Mouse (Mus musculus) embryonic facial prominence, embryonic 10.5 days (tissue): ENCODE results near the gene Prdm2. TPM values are rescaled to one million over a fixed set of nuclear protein-coding genes. Genes with fewer than 3 reads are reported as not detected.

Source experiments
- DNase-seq: peaks from one replicate; pipeline ENCODE4 v3.0.0-alpha.2; 2017; ENCODE audit warnings: low spot score
- H3K27ac ChIP-seq: fragments of 300-500 bp; sonication (generic); replicated peaks from 2 replicates; pipeline ENCODE4 v1.5.1; 2016; ENCODE audit warnings: mild to moderate bottlenecking
- H3K27me3 ChIP-seq: fragments of 300-500 bp; sonication (generic); replicated peaks from 2 replicates; pipeline ENCODE4 v1.6.1; 2016; ENCODE audit warnings: low read depth, mild to moderate bottlenecking; ENCODE audit not compliant: poor library complexity, severe bottlenecking
- H3K36me3 ChIP-seq: fragments of 300-500 bp; sonication (generic); replicated peaks from 2 replicates; pipeline ENCODE4 v1.6.1; 2016; ENCODE audit warnings: mild to moderate bottlenecking, moderate library complexity
- H3K4me1 ChIP-seq: fragments of 300-500 bp; sonication (generic); 2 replicates; pipeline ENCODE4 v1.6.1; 2016
- H3K4me3 ChIP-seq: fragments of 300-500 bp; sonication (generic); 2 replicates; pipeline ENCODE4 v1.5.1; 2016; ENCODE audit warnings: mild to moderate bottlenecking, moderate library complexity
- H3K9me3 ChIP-seq: fragments of 300-500 bp; sonication (generic); 2 replicates; pipeline ENCODE4 v1.6.1; 2016; ENCODE audit warnings: mild to moderate bottlenecking
- WGBS: fragments of 180-500 bp; shearing (Covaris S2); methylation state at CpG from one replicate; pipeline ENCODE4 v1.1.7; 2016; 5-methylcytosine and 5-hydroxymethylcytosine counted together
- polyA plus RNA-seq: library from polyadenylated mRNA; unstranded; fragments of >200 nt; fragmentation: Nextera tagmentation; extraction: Ambion mirVana; gene quantifications from 2 replicates; pipeline ENCODE4 v1.2.1, GENCODE M21; 2016

Prdm2 gene
- polyA plus RNA-seq, 1 experiment from 2014 or later, result 17.4 TPM

DNA sequence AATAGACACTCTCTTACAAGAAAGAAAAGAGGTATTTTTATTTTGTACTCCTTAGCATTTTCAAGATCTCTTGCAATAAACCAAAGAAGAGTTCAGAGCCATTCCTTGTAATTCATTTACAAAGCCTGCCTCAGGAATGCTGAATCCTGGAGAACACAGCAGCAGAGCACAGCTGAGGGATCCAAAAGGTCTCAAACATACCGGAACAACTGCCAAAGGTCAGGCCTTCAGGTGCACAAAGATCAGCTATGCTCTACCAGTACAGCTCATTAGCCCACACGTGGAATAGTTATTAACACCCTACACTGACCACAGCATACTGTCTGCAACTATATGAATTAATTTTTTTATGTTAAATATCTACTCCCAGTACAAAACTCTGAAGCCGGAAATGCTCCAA, 44.7 kb downstream of the Prdm2 start:
- Histone ChIP-seq H3K27ac (no peak overlapping the region), H3K27me3 (no peaks in the 10 kb centered on the region), H3K4me3 (no peak overlapping the region), H3K4me1 (no peaks in the 10 kb centered on the region), H3K9me3 (no peaks in the 10 kb centered on the region), H3K36me3 (peaks cover 57% of the 10 kb centered on the region)
- WGBS, result 90% methylated on average over 3 of the region's 3 CpGs
- no peak for DNase-seq

DNA sequence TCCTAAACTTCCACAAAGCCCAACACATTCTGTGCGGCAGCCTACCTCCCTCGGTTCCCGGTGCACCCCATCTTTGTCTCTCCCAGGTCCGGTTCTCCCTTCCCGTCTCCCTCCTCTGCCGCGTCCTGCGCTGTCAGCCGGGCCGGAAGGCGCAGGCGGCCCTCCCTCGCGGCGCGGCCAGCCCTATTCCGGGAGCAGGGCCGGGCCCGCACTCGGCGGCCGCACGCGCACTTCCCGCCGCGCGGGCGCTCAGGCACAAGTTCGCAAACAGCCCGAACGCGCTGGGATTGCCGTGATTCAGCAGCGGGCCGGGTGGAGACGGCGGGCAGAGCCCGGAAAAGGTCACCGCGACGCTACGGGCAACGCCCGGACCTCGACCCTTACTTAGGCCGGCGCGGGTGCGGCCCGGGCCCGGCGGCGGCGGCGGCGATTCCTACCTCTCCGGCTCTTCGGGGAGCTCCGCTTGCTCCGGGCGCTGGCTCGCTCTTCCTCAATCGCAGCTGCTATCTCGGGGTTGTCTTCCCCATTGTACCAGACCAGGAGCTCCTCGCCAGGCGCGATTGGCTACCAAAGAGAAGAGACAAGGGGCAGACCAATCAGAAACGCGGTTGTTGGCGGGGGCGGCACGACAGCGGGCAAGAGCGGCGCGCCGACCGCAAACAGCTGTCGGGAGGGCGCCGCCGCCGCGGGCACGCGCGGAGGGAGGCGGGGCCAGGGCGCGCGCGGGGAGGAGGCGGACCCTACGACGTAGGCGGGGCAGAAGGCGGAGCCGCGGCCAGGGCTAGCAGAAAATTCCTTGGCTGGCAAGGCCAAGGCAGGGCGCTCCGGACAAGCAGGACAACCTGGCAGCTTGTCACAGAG, 50.9 kb downstream of the Prdm2 start:
- H3K27ac ChIP-seq, result peak overlapping the region; percentile 97
- DNase-seq, result peak; percentile 100
- peaks cover 35% of the 10 kb centered on the region for H3K4me1 ChIP-seq
- peak overlapping the region; percentile 93 for H3K4me3 ChIP-seq
- WGBS, result under 1% methylated on average over 102 of the region's 102 CpGs
- H3K9me3 ChIP-seq, result no peaks in the 10 kb centered on the region
- no peaks in the 10 kb centered on the region for H3K27me3 ChIP-seq
- H3K36me3 ChIP-seq, result peaks cover 49% of the 10 kb centered on the region

DNA sequence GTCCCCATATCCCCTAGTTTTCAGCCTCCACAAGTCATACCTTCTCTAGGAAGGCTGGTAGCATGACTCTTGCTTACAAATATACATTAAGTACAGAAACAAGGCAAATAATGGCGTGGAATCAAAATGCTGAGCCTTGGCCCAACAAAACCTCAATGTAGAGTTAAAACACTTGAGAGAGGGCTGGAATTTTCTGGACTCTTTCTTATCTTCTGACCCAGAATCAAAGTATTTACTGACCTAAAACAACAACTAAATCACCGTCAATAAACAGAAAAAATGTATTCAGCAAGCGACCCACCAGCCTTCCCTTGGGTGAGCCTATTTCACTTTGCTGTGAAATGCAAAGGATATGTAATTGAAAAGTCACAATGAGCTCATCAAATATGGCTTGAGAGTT, 52.0 kb downstream of the Prdm2 start:
- Histone ChIP-seq H3K36me3 (peaks cover 43% of the 10 kb centered on the region), H3K27ac (peak overlapping the region; percentile 97), H3K4me3 (peak overlapping the region; percentile 93), H3K4me1 (peaks cover 35% of the 10 kb centered on the region), H3K9me3 (no peaks in the 10 kb centered on the region), H3K27me3 (no peaks in the 10 kb centered on the region)
- DNase-seq, result no peak
- WGBS, result 55% methylated on average over 3 of the region's 3 CpGs

DNA sequence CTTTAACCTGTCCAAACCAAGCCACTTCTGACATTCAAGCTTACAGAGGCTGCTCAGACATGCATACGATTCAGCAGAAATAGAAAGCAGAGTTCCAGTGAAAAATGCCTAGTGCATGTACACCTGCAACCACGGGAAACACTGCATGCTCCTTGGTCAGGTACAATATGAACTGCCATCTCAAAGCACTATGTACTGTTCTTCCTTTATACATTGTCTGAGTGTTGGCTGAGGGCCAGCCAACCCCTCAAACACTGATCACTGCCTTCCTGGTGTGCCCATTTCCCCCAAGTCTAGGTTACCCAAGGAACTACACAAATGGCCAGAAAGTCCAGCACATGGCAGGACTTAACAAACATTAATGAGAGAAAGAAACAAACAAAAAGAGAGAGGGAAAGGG, 53.5 kb downstream of the Prdm2 start:
- Histone ChIP-seq H3K4me3 (no peak overlapping the region), H3K9me3 (no peaks in the 10 kb centered on the region), H3K4me1 (peaks cover 38% of the 10 kb centered on the region), H3K36me3 (peaks cover 32% of the 10 kb centered on the region), H3K27me3 (no peaks in the 10 kb centered on the region), H3K27ac (no peak overlapping the region)
- WGBS, result 91% methylated on average over 2 of the region's 2 CpGs
- no peak for DNase-seq

DNA sequence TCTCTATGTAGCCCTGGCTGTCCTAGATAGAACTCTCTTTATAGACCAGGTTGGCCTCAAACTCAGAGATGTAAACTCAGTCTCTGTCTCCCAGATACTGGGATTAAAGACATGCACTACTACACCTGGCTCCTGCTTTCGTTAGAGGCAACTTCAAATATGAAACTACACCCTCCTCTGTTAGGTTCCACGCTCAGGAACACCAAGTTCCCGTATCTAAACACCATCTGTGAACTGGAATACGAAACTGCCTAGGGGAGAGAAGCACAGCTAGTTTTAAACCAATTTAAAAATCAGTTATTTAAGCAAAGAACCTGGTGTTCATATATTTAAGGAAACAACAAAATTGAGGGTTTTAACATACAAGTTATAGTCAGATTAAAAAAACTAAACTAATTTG, 56.9 kb downstream of the Prdm2 start:
- WGBS, result 87% methylated on average over 4 of the region's 4 CpGs
- peaks cover 29% of the 10 kb centered on the region for H3K4me1 ChIP-seq
- no peaks in the 10 kb centered on the region for H3K9me3 ChIP-seq
- H3K36me3 ChIP-seq, result peaks cover 34% of the 10 kb centered on the region
- no peaks in the 10 kb centered on the region for H3K27me3 ChIP-seq
- no peak for DNase-seq
- H3K4me3 ChIP-seq, result no peak overlapping the region
- no peak overlapping the region for H3K27ac ChIP-seq

DNA sequence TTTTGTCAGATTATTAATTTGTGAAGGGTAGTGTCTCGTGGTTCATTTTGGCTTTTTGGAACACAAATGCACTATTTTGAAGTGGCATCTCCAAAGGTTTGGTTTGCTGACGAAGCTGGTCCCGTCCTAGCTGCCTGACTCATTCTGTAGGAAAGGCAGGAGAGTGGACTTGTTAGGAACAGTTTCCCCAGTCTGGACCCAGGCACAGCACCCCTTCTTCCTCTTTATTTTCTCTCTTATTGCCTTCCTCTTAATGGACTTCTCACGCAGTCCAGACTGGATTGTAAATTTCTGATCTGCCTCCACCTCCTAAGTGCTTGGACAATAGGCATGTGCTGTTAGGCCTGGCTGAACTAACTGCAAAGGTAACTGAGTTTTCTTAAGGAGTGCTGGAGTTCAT, 57.8 kb downstream of the Prdm2 start:
- no peak for DNase-seq
- Histone ChIP-seq H3K4me3 (no peak overlapping the region), H3K36me3 (peaks cover 34% of the 10 kb centered on the region), H3K27ac (no peak overlapping the region), H3K9me3 (no peaks in the 10 kb centered on the region), H3K4me1 (peaks cover 22% of the 10 kb centered on the region), H3K27me3 (no peaks in the 10 kb centered on the region)
- WGBS, result 89% methylated on average over 4 of the region's 4 CpGs

DNA sequence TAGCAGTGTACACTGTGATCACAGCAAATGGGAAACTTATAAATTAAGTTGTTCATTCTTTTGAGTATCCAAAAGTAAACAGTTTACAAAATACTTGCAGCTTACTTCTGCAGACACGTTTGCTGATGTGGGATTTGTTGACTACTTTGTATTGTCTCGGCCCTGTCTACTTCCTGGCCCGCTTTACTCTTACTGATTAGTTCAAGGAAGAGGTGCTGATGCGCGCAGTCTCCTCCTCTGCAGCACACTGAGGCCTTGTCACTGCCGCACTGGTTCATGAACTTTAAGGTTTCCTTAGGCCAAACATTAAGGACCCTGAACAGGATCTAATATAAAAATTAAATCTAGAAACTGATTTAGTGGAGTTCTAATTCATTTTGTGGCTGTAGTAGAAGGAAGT, 58.2 kb downstream of the Prdm2 start:
- Histone ChIP-seq H3K4me1 (peaks cover 18% of the 10 kb centered on the region), H3K9me3 (no peaks in the 10 kb centered on the region), H3K4me3 (no peak overlapping the region), H3K36me3 (peaks cover 34% of the 10 kb centered on the region), H3K27me3 (no peaks in the 10 kb centered on the region), H3K27ac (no peak overlapping the region)
- no peak for DNase-seq
- WGBS, result 80% methylated on average over 6 of the region's 6 CpGs

DNA sequence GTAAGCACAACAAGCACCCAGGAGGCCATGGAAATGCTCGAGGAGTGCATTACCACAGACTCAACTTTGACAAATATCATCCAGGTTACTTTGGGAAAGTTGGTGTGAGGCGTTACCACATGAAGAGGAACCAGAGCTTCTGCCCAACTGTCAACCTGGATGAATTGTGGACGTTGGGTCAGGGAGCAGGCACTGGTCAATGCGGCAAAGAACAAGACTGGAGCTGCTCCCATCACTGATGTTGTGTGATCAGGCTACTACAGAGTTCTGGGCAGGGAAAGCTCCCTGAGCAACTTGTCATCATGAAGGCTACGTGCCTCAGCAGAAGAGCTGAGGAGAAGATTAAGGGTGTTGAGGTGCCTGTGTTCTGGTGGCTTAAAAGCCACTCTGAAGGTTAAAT, 60.2 kb downstream of the Prdm2 start:
- Histone ChIP-seq H3K27ac (no peak overlapping the region), H3K4me1 (peaks cover 16% of the 10 kb centered on the region), H3K36me3 (peaks cover 27% of the 10 kb centered on the region), H3K4me3 (no peak overlapping the region), H3K9me3 (no peaks in the 10 kb centered on the region), H3K27me3 (no peaks in the 10 kb centered on the region)
- no peak for DNase-seq
- WGBS, result 91% methylated on average over 5 of the region's 5 CpGs

DNA sequence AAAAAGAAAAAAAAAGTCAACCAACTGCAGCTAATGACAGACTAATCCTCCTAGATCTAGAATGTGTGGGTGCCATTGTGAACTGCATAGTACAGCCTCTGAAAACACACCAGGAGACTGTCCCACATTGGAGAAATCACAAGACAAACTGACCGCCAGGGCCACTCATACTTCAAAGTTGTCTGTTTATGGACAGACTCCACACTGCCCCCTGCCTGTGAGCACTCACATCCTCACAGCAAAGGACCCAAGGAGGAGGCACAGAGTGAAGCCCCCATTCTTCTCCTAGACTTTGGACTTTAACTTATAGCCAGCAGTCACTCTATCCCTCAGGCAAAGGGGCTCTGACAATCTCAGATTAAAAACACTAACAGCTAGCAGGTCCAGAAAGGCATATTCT, 61.5 kb downstream of the Prdm2 start:
- no peaks in the 10 kb centered on the region for H3K9me3 ChIP-seq
- peaks cover 14% of the 10 kb centered on the region for H3K4me1 ChIP-seq
- H3K4me3 ChIP-seq, result no peak overlapping the region
- peaks cover 18% of the 10 kb centered on the region for H3K36me3 ChIP-seq
- 95% methylated on average over 1 of the region's 1 CpGs for WGBS
- peak; percentile 21 for DNase-seq
- no peak overlapping the region for H3K27ac ChIP-seq
- H3K27me3 ChIP-seq, result no peaks in the 10 kb centered on the region

DNA sequence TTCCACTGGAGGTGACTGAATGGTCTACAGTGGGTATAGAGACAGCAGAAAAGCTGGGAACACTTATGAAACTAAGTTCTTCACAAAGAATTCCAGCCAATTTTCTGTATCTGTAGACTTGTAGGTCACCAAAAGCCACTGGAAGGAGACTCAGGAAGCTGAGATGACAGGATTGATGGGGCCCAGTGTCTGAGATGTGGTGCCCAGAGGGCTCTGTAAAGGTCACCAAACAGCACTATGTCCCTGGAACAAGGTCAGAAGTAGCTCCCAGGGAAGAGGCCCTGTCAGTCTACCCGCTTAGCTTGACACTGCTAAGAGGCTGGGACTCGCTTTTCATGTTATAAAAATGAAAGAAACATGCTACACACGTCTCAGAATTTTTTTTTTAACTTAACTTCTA, 65.1 kb downstream of the Prdm2 start:
- no peak for DNase-seq
- peaks cover 22% of the 10 kb centered on the region for H3K4me1 ChIP-seq
- WGBS, result 67% methylated on average over 3 of the region's 3 CpGs

DNA sequence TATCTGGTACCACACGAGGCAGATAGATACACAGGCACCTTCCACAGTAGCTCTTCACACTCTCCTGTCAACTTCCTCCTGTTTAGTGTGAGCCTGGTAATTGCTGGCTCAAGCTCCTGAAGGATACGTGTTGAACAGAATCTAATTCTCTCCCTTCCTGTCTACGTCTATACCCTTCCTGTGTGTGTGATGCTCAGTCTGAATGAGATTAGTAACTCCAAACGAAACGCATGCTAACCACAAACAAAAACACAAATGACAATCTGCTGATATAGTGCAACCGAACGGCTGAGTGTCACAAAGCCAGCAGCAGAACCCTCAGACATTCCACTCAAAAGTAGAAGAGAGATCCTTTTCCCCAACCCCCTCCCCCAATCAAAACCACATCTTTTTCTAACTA, 69.2 kb downstream of the Prdm2 start:
- Histone ChIP-seq H3K27ac (no peak overlapping the region), H3K4me1 (peaks cover 22% of the 10 kb centered on the region), H3K4me3 (no peak overlapping the region), H3K36me3 (peaks cover 36% of the 10 kb centered on the region), H3K9me3 (no peaks in the 10 kb centered on the region), H3K27me3 (no peaks in the 10 kb centered on the region)
- no peak for DNase-seq
- 65% methylated on average over 7 of the region's 7 CpGs for WGBS

More for the DNA sequence above, 65.1 kb downstream of the Prdm2 start:
- H3K36me3 ChIP-seq, result peaks cover 8% of the 10 kb centered on the region
- no peaks in the 10 kb centered on the region for H3K9me3 ChIP-seq
- no peak overlapping the region for H3K4me3 ChIP-seq
- no peak overlapping the region for H3K27ac ChIP-seq
- H3K27me3 ChIP-seq, result no peaks in the 10 kb centered on the region

DNA sequence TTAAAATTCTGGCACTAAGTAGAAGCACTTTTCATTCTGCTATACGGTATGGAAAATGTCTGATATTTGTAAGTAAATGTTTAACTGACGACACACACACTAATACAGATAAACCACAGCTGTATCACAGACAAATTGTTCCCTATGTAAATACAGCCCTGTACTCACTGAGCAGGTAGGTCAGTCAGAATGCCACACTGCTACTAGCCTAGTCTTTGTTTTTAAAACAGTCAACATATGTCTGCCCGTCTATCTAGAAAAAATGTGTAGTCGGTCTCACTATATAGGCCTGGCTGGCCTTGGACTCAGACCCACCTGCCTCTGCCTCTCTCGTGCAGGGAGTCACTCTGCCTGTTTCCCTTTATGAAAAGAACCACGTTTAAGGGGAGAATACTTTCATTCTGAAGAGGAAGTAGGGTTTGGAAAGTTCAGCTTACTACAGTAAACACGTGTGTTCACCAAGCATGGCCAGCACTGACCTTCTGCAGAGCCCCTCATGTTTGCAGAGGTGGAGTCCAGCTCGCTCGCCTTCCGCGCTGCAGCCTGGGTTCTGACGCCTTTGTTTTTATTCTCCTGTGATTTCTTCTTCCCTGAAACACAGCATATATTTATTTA, 71.0 kb downstream of the Prdm2 start:
- Histone ChIP-seq H3K27me3 (no peaks in the 10 kb centered on the region), H3K9me3 (no peaks in the 10 kb centered on the region), H3K27ac (no peak overlapping the region), H3K4me3 (no peak overlapping the region), H3K4me1 (peaks cover 11% of the 10 kb centered on the region), H3K36me3 (peaks cover 40% of the 10 kb centered on the region)
- DNase-seq, result no peak
- 89% methylated on average over 12 of the region's 12 CpGs for WGBS

DNA sequence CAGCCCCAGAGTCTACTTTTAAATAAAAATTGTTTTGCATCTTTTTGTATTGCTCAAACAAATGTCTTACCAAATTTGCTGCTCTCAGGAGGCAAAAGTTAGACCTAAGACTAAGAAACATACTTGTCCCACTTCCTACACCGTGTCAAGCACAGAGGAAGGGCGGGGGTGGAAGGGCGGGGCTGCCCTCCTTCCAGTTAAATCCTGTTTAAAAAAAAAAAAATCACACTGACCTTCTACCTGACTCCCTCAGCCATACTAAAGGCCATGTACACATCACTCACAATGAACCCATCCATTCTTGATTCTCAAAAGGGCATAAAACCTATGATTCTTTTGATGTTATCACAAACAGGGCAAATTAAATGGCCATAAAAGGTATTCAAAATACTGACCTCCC, 71.9 kb downstream of the Prdm2 start:
- no peak for DNase-seq
- WGBS, result 91% methylated on average over 3 of the region's 3 CpGs
- H3K4me1 ChIP-seq, result peaks cover 11% of the 10 kb centered on the region

More for the DNA sequence above, 71.9 kb downstream of the Prdm2 start:
- Histone ChIP-seq H3K9me3 (no peaks in the 10 kb centered on the region), H3K36me3 (peaks cover 48% of the 10 kb centered on the region), H3K27ac (no peak overlapping the region), H3K4me3 (no peak overlapping the region), H3K27me3 (no peaks in the 10 kb centered on the region)
